Mouse (Mus musculus): Measurements from ENCODE around the gene Fam78a. TPM values are rescaled to one million over a fixed set of nuclear protein-coding genes. Genes with fewer than 3 reads are reported as not detected.

The Fam78a gene
- polyA plus RNA-seq, 1 experiment from 2014 or later = 1.6 TPM

GRCm38 (mm10) chr2:32024372-32024771 is 60.3 kb downstream of the Fam78a start:
- H3K9ac ChIP-seq = no peak overlapping the region
- no peak overlapping the region for H3K4me2 ChIP-seq
- H3K27ac ChIP-seq = no peak overlapping the region
- 88% methylated on average over 4 of the region's 4 CpGs for WGBS
- H3K4me1 ChIP-seq = no peaks in the 10 kb centered on the region
- H3K36me3 ChIP-seq = peaks cover 93% of the 10 kb centered on the region
- no peaks in the 10 kb centered on the region for H3K27me3 ChIP-seq
- no peaks in the 10 kb centered on the region for H3K9me3 ChIP-seq (replicated peaks)
- ATAC-seq (replicated peaks; ENCODE audit: low FRiP score) = no peak
- H3K4me3 ChIP-seq (replicated peaks) = no peak overlapping the region

- WGBS = 94% methylated on average over 5 of the region's 5 CpGs
- Histone ChIP-seq H3K27ac (no peak overlapping the region), H3K4me1 (no peaks in the 10 kb centered on the region), H3K4me3 (replicated peaks) (no peak overlapping the region), H3K27me3 (no peaks in the 10 kb centered on the region), H3K4me2 (no peak overlapping the region), H3K36me3 (peaks cover 99% of the 10 kb centered on the region), H3K9me3 (replicated peaks) (no peaks in the 10 kb centered on the region), H3K9ac (no peak overlapping the region)
- ATAC-seq (replicated peaks; ENCODE audit: low FRiP score) = no peak
Measured at GRCm38 (mm10) chr2:32020229-32020628, 64.4 kb downstream of the Fam78a start.

GRCm38 (mm10) chr2:32019704-32020103 is 65.0 kb downstream of the Fam78a start:
- WGBS = 80% methylated on average over 4 of the region's 4 CpGs
- Histone ChIP-seq H3K4me1 (no peaks in the 10 kb centered on the region), H3K9ac (no peak overlapping the region), H3K27me3 (no peaks in the 10 kb centered on the region), H3K27ac (no peak overlapping the region), H3K4me3 (replicated peaks) (no peak overlapping the region), H3K9me3 (replicated peaks) (no peaks in the 10 kb centered on the region), H3K4me2 (no peak overlapping the region), H3K36me3 (peaks cover 99% of the 10 kb centered on the region)
- no peak for ATAC-seq (replicated peaks; ENCODE audit: low FRiP score)

- Histone ChIP-seq H3K4me1 (no peaks in the 10 kb centered on the region), H3K27me3 (no peaks in the 10 kb centered on the region), H3K9me3 (replicated peaks) (no peaks in the 10 kb centered on the region), H3K36me3 (peaks cover 91% of the 10 kb centered on the region), H3K4me2 (no peak overlapping the region), H3K9ac (no peak overlapping the region), H3K27ac (no peak overlapping the region), H3K4me3 (replicated peaks) (no peak overlapping the region)
- ATAC-seq (replicated peaks; ENCODE audit: low FRiP score) = no peak
- 93% methylated on average over 11 of the region's 11 CpGs for WGBS
Measured at GRCm38 (mm10) chr2:32008716-32009115, 75.9 kb downstream of the Fam78a start.

GRCm38 (mm10) chr2:32008311-32008710 is 76.3 kb downstream of the Fam78a start:
- H3K9me3 ChIP-seq (replicated peaks) = no peaks in the 10 kb centered on the region
- no peak overlapping the region for H3K4me2 ChIP-seq
- no peak overlapping the region for H3K9ac ChIP-seq
- no peak overlapping the region for H3K27ac ChIP-seq
- no peaks in the 10 kb centered on the region for H3K4me1 ChIP-seq
- peaks cover 91% of the 10 kb centered on the region for H3K36me3 ChIP-seq
- WGBS = 77% methylated on average over 2 of the region's 2 CpGs
- no peak for ATAC-seq (replicated peaks; ENCODE audit: low FRiP score)
- H3K4me3 ChIP-seq (replicated peaks) = no peak overlapping the region
- H3K27me3 ChIP-seq = no peaks in the 10 kb centered on the region

Small RNAs within 50 kb of the gene (microRNA-seq; reads per million reads assigned to microRNA genes)
- gene Mir7674 = not detected

Other genes with a start within 250 kb of the Fam78a start
- gene Fibcd1, start 238.9 kb downstream of the Fam78a start, polyA plus RNA-seq (2015; fragmentation: Nextera tagmentation; extraction: Ambion mirVana) = 1.2 and 1.6 TPM in 2 replicates
- gene Lamc3, start 197.6 kb downstream of the Fam78a start, polyA plus RNA-seq (2015; fragmentation: Nextera tagmentation; extraction: Ambion mirVana) = 3.5 and 4.5 TPM in 2 replicates
- 75.5 and 76.3 TPM in 2 replicates for gene Aif1l, start 134.7 kb downstream of the Fam78a start, polyA plus RNA-seq (2015; fragmentation: Nextera tagmentation; extraction: Ambion mirVana)
- gene Nup214, start 110.4 kb downstream of the Fam78a start, polyA plus RNA-seq (2015; fragmentation: Nextera tagmentation; extraction: Ambion mirVana) = 91.5 and 94.7 TPM in 2 replicates
- gene Plpp7, start 10.7 kb upstream of the Fam78a start, polyA plus RNA-seq (2015; fragmentation: Nextera tagmentation; extraction: Ambion mirVana) = 4.4 and 7.1 TPM in 2 replicates
- 49.2 and 49.7 TPM in 2 replicates for gene Prrc2b, start 66.2 kb upstream of the Fam78a start, polyA plus RNA-seq (2015; fragmentation: Nextera tagmentation; extraction: Ambion mirVana)
- gene Pomt1, start 151.7 kb upstream of the Fam78a start, polyA plus RNA-seq (2015; fragmentation: Nextera tagmentation; extraction: Ambion mirVana) = 28.7 and 31.6 TPM in 2 replicates
- gene Uck1, start 175.3 kb upstream of the Fam78a start, polyA plus RNA-seq (2015; fragmentation: Nextera tagmentation; extraction: Ambion mirVana) = 72.2 and 74.5 TPM in 2 replicates
- gene Golga2, start 202.5 kb upstream of the Fam78a start, polyA plus RNA-seq (2015; fragmentation: Nextera tagmentation; extraction: Ambion mirVana) = 23.0 and 27.3 TPM in 2 replicates
- gene Swi5, start 203.2 kb upstream of the Fam78a start, polyA plus RNA-seq (2015; fragmentation: Nextera tagmentation; extraction: Ambion mirVana) = 419 and 447 TPM in 2 replicates